Mouse (Mus musculus) induced T-regulatory cell, adult 2 months (primary cell): Measurements from ENCODE around the gene Psap.
"Not testable (repeated sequence)": the region's sequence is repeated elsewhere in the genome, so short reads cannot be mapped to it uniquely, and the experiment has no call there.

ENCODE experiments used
- DNase-seq: peaks from one replicate; pipeline ENCODE4 v3.0.0-alpha.2; 2012; ENCODE audit warnings: low read depth

Psap gene

GRCm38 (mm10) chr10:60277207-60278005, at the start of gene Psap:
TSS of gene Psap (plus strand) at chr10:60277627.
- DNase-seq: peak; percentile 97

GRCm38 (mm10) chr10:60227666-60228065, 49.8 kb upstream of the Psap start:
- no peak for DNase-seq

DNA sequence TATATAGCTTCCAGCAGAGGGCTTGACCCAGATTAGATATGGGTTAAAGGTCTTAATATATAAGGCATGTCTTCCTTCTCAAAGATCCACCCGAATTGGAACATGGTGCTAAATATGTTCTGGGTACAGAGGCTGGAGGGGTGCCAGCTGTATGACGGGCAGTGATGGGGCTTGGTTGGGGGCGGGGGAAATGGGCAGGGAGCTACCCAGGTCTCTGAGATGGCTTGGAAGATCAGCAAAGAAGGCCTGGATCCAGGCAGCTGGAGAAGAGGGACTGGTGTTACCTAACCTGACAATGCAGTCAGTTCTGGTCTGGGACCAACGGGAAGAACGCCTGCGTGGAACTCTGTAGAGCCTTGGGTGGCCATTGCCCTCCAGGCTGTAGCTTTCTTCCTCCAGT, 48.3 kb upstream of the Psap start:
- DNase-seq: no peak

GRCm38 (mm10) chr10:60230321-60231088, 46.9 kb upstream of the Psap start:
- no peak for DNase-seq

DNA sequence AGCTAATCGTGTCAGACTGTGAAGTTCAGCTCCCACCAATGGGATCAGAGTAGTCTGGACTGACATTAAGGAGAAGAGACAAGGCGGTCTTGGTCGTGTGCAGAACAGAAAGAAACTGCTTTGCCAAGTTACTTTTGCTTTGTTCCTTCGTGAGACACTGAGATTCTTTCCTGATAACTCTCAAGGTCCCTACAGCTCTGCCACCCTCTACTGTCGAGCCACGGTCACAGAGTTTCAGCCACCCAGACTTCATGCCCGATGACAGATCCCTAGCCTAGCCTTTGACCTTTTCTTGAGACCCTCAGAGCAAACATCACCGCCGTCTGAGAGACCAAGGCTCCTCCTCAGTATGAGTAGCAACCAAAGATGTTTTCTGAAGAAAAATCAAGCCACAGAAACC, 43.4 kb upstream of the Psap start:
- DNase-seq: no peak

- DNase-seq: not testable (repeated sequence)
Measured at GRCm38 (mm10) chr10:60235876-60236275, 41.6 kb upstream of the Psap start.

DNA sequence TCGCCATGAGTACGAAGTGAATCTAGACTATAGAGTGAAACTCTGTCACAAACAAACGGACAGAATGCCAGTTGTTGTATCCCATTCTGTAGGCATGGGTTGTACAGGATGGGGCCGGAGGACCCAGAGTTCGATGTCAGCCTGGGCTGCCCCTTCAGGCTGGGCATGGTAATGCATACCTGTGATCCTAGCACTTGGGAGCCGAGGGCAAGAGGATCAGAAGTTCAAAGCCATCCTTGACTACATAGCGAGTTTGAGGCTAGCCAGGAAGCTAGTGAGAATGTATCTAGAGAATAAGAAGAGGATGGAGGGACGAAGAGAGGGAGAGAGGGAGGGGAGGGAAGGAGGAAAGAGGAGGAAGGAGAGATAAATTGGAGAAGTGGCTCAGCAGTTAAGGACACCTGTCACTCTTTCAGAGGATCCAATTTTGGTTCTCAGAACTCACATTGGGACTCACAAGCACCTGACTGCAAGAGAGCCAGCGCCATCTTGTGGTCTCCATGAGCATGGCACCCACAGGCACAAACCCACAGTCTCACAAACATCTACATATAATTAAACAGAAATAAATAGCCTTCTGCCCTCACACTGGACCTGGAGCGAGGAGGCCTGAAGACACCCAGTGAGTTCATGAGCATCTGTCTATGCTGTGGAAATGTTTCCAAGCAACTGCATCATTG, 39.8 kb upstream of the Psap start:
- peak; percentile 73 for DNase-seq

DNA sequence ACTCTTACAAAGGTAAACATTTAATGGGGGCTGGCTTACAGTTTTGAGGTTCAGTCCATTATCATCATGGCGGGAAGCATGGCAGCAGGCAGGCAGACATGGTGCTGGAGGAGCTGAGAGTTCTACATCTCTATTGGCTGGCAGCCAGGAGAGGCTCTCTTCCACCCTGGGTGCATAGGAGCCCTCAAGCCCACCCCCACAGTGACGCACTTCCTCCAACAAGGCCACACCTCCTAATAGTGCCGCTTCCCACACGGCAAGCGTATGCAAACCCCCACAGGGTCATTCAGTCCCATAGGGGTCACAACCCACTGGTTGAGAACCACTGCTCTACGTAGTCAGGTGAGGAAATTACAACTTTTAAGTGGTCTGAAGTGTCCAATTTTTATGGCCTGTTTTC, 37.0 kb upstream of the Psap start:
- no peak for DNase-seq

DNA sequence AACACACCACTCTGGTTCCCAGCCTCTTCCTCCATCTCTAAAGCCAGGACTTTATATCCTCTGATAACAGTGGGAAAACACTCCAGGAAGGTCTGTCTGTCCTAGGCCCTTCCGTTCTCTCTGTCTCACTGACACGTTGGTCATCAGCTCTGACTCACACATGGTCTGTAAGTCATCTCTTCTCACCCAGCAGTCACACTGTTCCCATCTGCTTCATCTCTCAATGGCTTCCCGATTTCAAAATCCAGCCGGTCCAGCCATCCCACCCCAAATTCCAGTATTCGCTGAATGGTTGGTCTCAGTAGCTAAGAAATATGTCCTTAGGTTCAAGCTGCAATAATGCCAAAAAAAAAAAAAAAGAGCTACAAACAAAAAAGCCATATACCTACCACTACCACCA, 33.5 kb upstream of the Psap start:
- no peak for DNase-seq

- peak; percentile 96 for DNase-seq
Measured at GRCm38 (mm10) chr10:60245041-60245440, 32.4 kb upstream of the Psap start.

DNA sequence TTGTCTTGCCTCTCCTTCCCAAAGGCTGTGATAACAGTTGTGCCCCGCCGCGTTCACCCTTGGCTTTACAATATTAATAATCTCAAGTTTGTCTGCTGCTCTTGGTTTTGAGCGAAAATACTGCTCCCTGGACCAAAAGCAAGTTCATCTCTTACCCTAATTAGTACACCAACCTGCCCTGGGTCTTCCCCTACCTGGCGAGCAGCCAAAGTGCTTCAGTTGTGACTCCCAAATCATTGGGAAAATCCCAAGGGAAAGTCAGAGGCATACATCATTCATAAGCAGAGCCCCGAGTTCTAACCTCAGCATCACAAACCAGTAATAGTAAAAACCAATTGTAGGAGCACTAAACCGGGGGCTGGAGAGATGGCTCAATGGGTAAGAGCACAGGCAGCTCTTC, 31.8 kb upstream of the Psap start:
- DNase-seq: no peak

DNA sequence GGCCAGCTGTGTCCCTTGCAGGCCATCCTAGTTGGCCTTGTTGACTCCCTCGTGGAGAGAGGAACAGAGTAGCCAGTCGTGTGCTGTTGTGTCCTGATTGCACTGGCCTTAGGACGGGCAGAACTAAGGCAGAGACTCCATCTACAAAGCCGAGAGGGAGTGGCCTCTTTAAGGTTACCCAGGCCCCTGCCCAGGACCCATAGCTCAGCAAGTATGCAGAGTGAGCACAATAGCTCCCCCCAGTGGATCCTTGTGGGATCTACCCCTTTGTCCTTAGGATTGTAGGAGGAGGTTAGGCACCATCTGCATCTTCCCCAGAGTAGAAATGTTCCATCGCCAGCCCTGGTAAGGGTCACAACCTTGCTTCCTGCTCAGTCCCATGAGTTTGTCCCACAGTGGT, 30.9 kb upstream of the Psap start:
- DNase-seq: peak; percentile 84

- DNase-seq: not testable (repeated sequence)
Measured at GRCm38 (mm10) chr10:60248345-60248744, 29.1 kb upstream of the Psap start.

GRCm38 (mm10) chr10:60250426-60250965, 26.9 kb upstream of the Psap start:
- no peak for DNase-seq

DNA sequence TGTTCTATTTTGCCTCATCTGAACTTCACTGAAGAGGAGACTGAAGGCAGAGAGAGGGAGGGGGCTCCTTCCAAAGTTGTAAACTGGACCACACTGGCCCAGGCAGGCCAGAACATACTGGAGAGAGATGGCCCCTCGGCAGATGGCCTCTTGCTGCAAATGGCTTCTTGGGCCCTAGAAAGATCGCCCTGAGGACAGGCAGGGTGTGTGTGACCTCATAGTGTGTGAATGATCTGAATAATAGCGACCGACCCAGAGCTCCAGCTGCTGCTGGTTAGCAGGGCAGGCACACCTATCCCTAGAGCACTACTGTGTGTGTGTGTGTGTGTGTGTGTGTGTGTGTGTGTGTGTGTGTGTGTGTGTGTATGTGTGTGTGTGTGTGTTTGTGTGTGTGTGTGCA, 25.2 kb upstream of the Psap start:
- DNase-seq: no peak

DNA sequence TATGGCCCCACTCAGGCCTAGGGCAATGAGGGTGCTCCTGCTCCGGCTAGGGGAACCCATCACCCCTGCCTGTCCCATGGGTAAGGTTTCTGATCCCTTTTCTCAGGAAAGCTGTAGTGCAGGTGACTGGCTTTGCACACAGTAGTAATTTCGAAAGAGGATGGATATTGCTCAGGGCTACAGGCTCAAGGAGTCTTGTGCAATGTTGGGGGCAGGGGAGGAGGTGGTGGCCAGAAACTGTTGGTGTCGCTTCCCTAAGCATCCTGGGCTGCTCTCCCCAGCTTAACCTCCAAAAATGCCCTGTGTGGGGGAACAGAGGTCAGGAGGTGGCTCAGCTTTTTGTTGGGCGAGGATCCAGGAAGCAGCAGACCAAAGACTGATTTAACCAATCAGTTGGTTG, 24.8 kb upstream of the Psap start:
- DNase-seq: no peak

DNA sequence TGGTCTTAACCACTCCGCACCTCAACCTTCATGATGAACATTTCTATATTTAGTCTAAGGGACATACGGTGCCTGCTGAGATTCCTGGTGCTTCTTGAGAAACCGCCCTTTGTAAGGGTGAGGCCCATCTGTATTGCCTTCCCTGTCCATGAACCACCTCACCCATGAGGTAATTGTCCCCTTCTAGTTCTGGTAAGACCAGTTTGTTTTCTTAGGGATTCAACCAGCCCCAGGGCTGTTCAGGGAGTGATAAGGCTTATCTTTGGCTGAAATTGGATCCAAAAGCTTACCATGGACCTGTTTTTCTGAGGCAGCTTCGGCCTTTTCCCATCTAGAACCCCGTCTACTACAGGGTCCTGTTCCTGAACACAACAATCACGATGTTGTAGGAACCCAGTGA, 21.3 kb upstream of the Psap start:
- no peak for DNase-seq

- no peak for DNase-seq
Measured at GRCm38 (mm10) chr10:60257261-60257825, 20.1 kb upstream of the Psap start.

DNA sequence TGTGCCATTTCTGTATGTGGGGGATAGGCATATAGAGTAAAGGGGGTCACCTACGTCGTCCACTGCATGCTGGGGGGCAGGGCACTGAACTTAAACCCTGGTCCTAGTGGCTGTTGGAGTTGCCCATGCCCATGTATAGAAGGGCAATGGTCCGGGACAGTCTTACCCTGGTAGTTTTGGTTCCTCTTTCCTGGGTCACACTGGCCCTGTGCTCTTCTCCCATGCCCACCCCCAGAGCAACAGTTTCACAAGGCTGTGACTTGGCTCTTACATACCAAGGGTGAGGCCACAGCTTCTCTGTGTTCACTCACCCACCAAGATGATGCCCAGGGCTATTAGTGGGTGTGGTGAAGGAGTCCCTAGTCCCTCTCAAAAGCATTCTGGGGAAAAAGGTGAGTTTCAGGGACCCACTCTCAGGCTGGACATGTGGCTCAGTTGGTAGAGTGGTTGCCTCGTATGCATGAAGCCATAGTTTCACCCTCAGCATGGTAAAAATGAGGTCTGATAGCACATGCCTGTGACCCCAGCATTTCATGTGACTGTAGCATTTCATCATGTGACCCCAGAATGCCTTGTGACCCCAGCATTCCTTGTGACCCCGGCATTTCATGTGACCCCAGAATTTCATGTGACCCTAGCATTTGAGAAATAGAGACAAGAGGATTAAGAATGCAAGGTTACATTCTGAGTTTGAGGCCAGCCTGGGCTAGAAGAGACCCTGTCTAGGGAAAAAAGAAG, 16.7 kb upstream of the Psap start:
- DNase-seq: no peak

DNA sequence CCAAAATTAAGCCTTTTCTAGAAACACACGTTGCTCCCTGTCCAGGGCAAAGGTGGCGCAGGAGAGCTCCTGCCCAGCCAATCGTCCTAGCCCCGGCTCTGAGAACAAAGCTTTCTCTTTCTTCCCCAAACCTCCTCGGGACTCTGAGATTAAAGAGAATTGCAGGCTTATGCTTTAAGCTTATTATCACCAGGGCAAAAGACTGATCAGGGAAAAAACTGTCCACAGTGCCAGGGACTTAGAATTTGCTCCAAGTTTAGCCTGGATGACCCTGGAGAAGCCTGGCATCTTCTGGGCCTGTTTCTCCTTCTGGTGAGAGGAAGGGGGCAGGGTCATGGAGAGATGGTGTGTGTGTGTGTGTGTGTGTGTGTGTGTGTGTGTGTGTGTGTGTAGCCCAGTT, 15.9 kb upstream of the Psap start:
- no peak for DNase-seq

DNA sequence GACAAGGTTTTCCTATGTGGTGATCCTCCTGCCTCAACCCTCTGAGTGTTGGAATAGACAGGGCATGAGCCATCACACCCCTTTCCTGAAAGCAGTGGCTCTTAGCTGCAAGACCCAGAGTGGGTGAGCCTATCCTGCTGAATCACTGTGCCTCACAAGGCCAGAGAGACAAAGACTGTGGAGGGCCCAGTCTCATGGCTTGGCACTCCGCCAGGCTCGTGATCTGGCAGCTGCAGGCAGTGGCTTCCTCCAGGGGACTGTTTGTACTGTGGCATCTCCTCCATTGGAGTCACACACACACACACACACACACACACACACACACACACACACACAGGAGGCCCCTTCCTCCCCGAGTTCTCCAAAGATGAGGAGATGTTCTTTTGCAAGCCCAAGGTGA, 15.0 kb upstream of the Psap start:
- DNase-seq: no peak

GRCm38 (mm10) chr10:60263351-60263750, 14.1 kb upstream of the Psap start:
- DNase-seq: no peak
